Mouse (Mus musculus) subcutaneous adipose tissue, adult 2 months (tissue): ENCODE results near the gene Cdkn2aip. TPM values are rescaled to one million over a fixed set of nuclear protein-coding genes. Genes with fewer than 3 reads are reported as not detected.

ENCODE experiments used
- polyA plus RNA-seq: library from polyadenylated mRNA; depleted of rRNA; stranded (reverse); fragments of >200 nt; gene quantifications from 2 replicates; pipeline ENCODE4 v1.2.3, GENCODE M21; 2012; ENCODE audit warnings: low replicate concordance; rRNA removed

Cdkn2aip gene
- 5.9 and 14.6 TPM in 2 replicates for polyA plus RNA-seq

DNA sequence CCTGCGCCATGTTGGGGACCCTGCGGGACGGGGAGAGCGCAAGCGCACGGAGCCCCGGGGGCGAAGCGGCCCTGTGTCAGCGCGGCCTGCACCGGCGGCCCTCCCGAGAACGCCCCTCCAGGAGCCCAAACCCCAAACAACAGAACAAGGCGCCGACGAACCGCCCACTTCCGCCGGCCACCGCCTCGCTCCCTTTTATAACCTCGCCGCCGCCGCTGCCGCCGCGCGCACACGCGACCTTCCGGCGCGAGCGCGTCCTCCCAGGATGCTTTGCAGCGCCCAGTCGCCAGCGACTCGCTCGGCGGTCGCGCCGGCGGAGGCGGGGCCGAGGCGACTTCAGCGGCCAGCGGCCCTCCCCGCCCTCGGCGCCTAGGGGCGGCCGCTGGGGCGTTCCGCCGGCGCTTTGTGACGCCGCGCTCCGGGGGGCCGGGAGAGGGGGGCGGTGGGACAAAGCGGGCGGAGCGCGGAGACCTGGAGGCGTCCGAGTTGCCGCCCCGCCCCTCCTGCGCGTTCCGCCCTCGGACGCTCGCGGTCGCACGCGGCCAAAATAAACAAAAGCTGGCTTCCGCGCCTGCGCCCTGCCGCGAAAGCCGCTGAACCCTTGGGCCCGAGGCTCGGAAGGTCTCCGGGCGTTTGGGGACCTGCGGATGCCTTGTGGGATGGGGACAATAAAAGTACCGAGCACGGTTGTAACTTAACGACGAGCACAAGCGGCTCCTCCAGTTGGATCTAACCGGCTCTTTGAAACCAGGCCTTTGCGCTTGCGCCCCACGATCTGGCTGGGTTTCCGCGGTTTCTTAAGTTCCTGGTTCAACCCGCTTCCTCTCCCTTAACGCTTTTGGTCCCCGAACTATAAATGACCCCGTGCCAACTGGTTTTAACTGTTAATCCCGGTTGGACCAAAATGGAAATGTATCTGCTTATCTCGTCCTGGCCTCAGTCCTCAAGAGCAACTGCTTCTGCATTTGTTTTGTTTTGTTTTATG, at the start of gene Cdkn2aip:
Gene Cdkn2aip, minus strand, starts transcription at position 172 of the 985 bp plus-strand sequence.

DNA sequence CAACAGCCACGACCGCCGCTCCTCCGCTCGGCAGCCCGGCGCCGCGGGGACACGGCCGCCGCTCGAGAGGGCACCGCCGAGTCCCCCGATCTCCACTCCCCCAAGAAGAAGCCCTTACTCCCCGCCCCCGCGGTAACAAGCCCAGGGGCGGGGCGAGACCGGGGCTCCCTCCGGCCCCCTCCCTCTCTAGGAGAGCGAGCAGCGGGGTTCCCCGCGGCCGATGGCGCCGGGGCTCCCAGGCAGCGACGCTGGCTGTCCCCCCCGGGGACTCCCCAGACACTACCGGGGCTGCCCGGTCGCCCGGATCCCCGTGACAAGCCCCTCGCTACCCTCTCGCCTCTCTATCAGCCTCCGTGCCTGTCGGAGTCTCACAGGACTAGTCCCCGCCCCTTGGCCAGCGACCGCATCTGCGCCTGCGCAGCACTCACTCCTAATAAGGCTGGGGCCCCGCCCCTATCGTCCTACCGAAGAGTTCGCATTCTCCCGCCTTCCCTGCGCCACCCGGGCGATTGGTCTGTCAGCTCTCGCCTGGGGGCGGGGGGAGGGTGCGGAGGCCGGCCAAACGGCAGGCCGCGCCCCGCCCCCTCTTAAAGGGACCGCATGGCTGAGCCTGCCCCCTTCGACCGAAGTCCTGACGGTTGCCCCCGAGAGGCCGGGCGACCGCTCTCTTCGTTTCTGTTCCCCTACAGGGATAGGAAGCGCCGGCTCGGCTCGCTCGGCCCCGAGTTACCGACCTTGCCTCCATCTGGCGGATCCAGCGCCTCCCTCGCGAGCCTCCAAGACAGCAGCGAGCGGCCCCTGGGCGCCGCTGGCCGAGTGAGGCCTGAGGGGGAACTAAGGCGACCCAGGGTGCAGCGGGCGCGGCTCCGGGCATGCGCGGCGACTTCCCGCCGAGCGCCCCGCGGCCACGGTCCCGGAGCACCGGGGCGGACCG, 38.7 kb downstream of the Cdkn2aip start, which contains the start of gene Ing2:
Gene Ing2, minus strand, starts transcription at position 780 of the 934 bp plus-strand sequence.

Other genes with a start within 250 kb of the Cdkn2aip start
- 21.3 and 27.4 TPM in 2 replicates for gene Trappc11, start 180.5 kb downstream of the Cdkn2aip start, polyA plus RNA-seq
- gene Rwdd4a, start 180.3 kb downstream of the Cdkn2aip start, polyA plus RNA-seq: 11.0 and 15.5 TPM in 2 replicates
- gene Ing2, start 38.4 kb downstream of the Cdkn2aip start, polyA plus RNA-seq: 4.7 and 5.2 TPM in 2 replicates
- not detected in 2 replicates for gene Cldn24, start 108.2 kb upstream of the Cdkn2aip start, polyA plus RNA-seq
- gene Cldn22, start 110.5 kb upstream of the Cdkn2aip start, polyA plus RNA-seq: 13.4 and 23.0 TPM in 2 replicates